ENCODE assay signal across 19 mouse cellular contexts in the genomic region with DNA sequence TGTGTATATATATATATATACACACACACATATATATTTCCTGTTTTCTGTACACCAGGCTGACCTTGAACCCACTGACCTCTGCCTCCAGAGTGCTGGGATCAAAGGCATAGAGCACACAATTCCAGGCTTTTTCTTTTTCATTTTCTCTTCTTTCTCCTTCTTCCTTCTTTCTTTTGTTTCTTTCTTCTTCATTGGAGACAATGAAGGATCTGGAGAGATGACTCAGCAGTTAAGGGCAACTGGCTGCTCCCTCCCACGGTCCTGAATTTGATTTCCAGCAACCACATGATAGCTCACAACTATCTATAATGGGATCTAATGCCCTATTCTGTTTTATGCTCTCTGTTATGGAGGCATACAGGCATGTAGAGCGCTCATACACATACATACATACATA. TPM values are rescaled to one million over a fixed set of nuclear protein-coding genes. Genes with fewer than 3 reads are reported as not detected.
"Had no signal": no experiment of that assay in that cellular context is flagged by ENCODE, and none has a peak within 500 bp of the region (broad histone marks: within the 10 kb centered on the region; RNA-seq: fewer than 3 reads in every experiment).

No protein-coding gene starts in this region.

- H3K9me3 ChIP-seq: limb, embryonic 12.5 days; midbrain, embryonic 15.5 days; neural tube, embryonic 13.5 days had no signal

- H3K27me3 ChIP-seq: limb, embryonic 12.5 days; midbrain, embryonic 15.5 days; neural tube, embryonic 13.5 days had no signal

- DNase-seq: kidney, adult 8-10 months; lung, adult 2 months; retina, postnatal 1 day; right cerebral cortex, postnatal 4 days; spleen, adult 18-20 months; thymus, adult 18-20 months; thymus, postnatal 14 days had no signal

RNA-seq across cellular contexts. Expression of gene Kcna7, which starts 8.7 kb away (rescaled TPM):
- total RNA-seq: layer of hippocampus, adult 2 months; layer of hippocampus, postnatal 10 days; left cerebral cortex, postnatal 36 days; megakaryocyte progenitor cell, adult 5-6 weeks; monocyte, adult 5-6 weeks had no signal
- polyA plus RNA-seq: liver, adult 2 months; midbrain, embryonic 15.5 days; neural tube, embryonic 13.5 days; stomach, embryonic 14.5 days had no signal

RNA-seq across cellular contexts. Expression of gene Ntf5, which starts 16.7 kb away (rescaled TPM):
- total RNA-seq: layer of hippocampus, adult 2 months; left cerebral cortex, postnatal 36 days; liver, adult 2 months; monocyte, adult 5-6 weeks had no signal
- polyA plus RNA-seq: liver, adult 2 months; neural tube, embryonic 13.5 days had no signal

RNA-seq across cellular contexts. Expression of gene Lhb, which starts 23.8 kb away (rescaled TPM):
- total RNA-seq: layer of hippocampus, adult 2 months; left cerebral cortex, postnatal 36 days; liver, adult 2 months; megakaryocyte progenitor cell, adult 5-6 weeks; monocyte, adult 5-6 weeks had no signal
- polyA plus RNA-seq: kidney, postnatal 0 days; limb, embryonic 12.5 days; liver, adult 2 months; neural tube, embryonic 13.5 days had no signal

RNA-seq across cellular contexts. Expression of gene Lin7b, which starts 26.4 kb away (rescaled TPM):
- total RNA-seq: liver, adult 2 months; megakaryocyte progenitor cell, adult 5-6 weeks; monocyte, adult 5-6 weeks had no signal
- polyA plus RNA-seq: liver, adult 2 months; lung, postnatal 0 days had no signal
